Mouse (Mus musculus) C2C12 (cell line): Measurements from ENCODE around the gene Tppp3. TPM values are rescaled to one million over a fixed set of nuclear protein-coding genes. Genes with fewer than 3 reads are reported as not detected.

Source experiments
- H3K27me3 ChIP-seq: one replicate; pipeline ENCODE4 v1.6.1; 2011; ENCODE audit not compliant: control insufficient read depth, insufficient read depth, insufficient read length
- H3K36me3 ChIP-seq: one replicate; pipeline ENCODE4 v1.6.1; 2011; ENCODE audit not compliant: control insufficient read depth, insufficient read depth
- H3K4me3 ChIP-seq: one replicate; pipeline ENCODE4 v1.5.1; 2011; ENCODE audit warnings: mild to moderate bottlenecking, control low read depth; ENCODE audit not compliant: poor library complexity, insufficient read depth, severe bottlenecking
- H3K79me2 ChIP-seq: one replicate; pipeline ENCODE4 v1.6.1; 2011; ENCODE audit not compliant: control insufficient read depth, insufficient read depth
- H3K79me3 ChIP-seq: one replicate; pipeline ENCODE4 v1.6.1; 2011; ENCODE audit warnings: low read depth, control low read depth
- H3ac ChIP-seq: one replicate; pipeline ENCODE3; 2011; ENCODE audit warnings: low read depth; ENCODE audit not compliant: control insufficient read depth, insufficient read length
- CEBPB ChIP-seq: IDR thresholded peaks from one replicate; pipeline ENCODE4 v1.6.1; 2011; ENCODE audit warnings: low read depth, mild to moderate bottlenecking, control low read depth, moderate library complexity
- CTCF ChIP-seq: IDR thresholded peaks from one replicate; pipeline ENCODE4 v1.5.1; 2011; ENCODE audit not compliant: control insufficient read depth, insufficient read depth, insufficient read length
- FOSL1 ChIP-seq: IDR thresholded peaks from one replicate; pipeline ENCODE4 v1.8.0; 2011; ENCODE audit warnings: mild to moderate bottlenecking, low read length; ENCODE audit not compliant: poor library complexity, insufficient read depth, severe bottlenecking
- MAX ChIP-seq: IDR thresholded peaks from one replicate; pipeline ENCODE4 v1.6.1; 2011; ENCODE audit warnings: mild to moderate bottlenecking, control low read depth
- MYOD1 ChIP-seq: IDR thresholded peaks from one replicate; pipeline ENCODE4 v1.6.1; 2011; ENCODE audit warnings: low read depth; ENCODE audit not compliant: control insufficient read depth, insufficient read length
- MYOG ChIP-seq: IDR thresholded peaks from one replicate; pipeline ENCODE4 v1.6.1; 2011; ENCODE audit not compliant: control insufficient read depth, insufficient read length; ENCODE audit errors: extremely low read depth
- USF1 ChIP-seq: IDR thresholded peaks from one replicate; pipeline ENCODE4 v1.6.1; 2011; ENCODE audit warnings: low read depth, mild to moderate bottlenecking, control low read depth, moderate library complexity
- polyA plus RNA-seq: library from polyadenylated mRNA; unstranded; fragments of >200 nt; fragmentation: generic; extraction: Trizol; gene quantifications from one replicate; pipeline ENCODE4 v1.2.1, GENCODE M21; 2012; ENCODE audit warnings: missing spikeins

Gene Tppp3
- polyA plus RNA-seq, 1 experiment, result 219 TPM

GRCm38 (mm10) chr8:105466700-105467291, 4.5 kb downstream of the Tppp3 start:
- Histone ChIP-seq H3K79me3 (no peaks in the 10 kb centered on the region), H3K27me3 (no peaks in the 10 kb centered on the region), H3K36me3 (peaks cover 6% of the 10 kb centered on the region), H3K79me2 (peaks cover 9% of the 10 kb centered on the region), H3ac (no peak overlapping the region), H3K4me3 (no peak overlapping the region)
- TF ChIP-seq MYOG, result no peak
- no peak for TF ChIP-seq MAX
- no peak for TF ChIP-seq USF1
- TF ChIP-seq CTCF, result no peak
- no peak for TF ChIP-seq MYOD1
- no peak for TF ChIP-seq CEBPB
- TF ChIP-seq FOSL1, result no peak

- H3K4me3 ChIP-seq, result no peak overlapping the region
- no peak for TF ChIP-seq MYOG
- TF ChIP-seq MYOD1, result no peak
- no peak for TF ChIP-seq CEBPB
- no peak for TF ChIP-seq FOSL1
- TF ChIP-seq MAX, result no peak
- TF ChIP-seq CTCF, result no peak
- no peak for TF ChIP-seq USF1
- no peak overlapping the region for H3ac ChIP-seq
- H3K36me3 ChIP-seq, result peaks cover 6% of the 10 kb centered on the region
- peaks cover 9% of the 10 kb centered on the region for H3K79me2 ChIP-seq
- H3K27me3 ChIP-seq, result no peaks in the 10 kb centered on the region
- H3K79me3 ChIP-seq, result no peaks in the 10 kb centered on the region
Observed at GRCm38 (mm10) chr8:105466246-105466645, 5.1 kb downstream of the Tppp3 start.

- no peak overlapping the region for H3ac ChIP-seq
- no peaks in the 10 kb centered on the region for H3K79me3 ChIP-seq
- no peak overlapping the region for H3K4me3 ChIP-seq
- no peaks in the 10 kb centered on the region for H3K79me2 ChIP-seq
- H3K36me3 ChIP-seq, result peaks cover 6% of the 10 kb centered on the region
- no peaks in the 10 kb centered on the region for H3K27me3 ChIP-seq
- TF ChIP-seq CTCF (no peak), FOSL1 (no peak), USF1 (no peak), MAX (no peak), MYOD1 (no peak), CEBPB (no peak), MYOG (no peak)
Observed at GRCm38 (mm10) chr8:105464595-105464994, 6.7 kb downstream of the Tppp3 start.

- no peaks in the 10 kb centered on the region for H3K79me3 ChIP-seq
- no peaks in the 10 kb centered on the region for H3K27me3 ChIP-seq
- TF ChIP-seq MAX (no peak), CEBPB (no peak), MYOD1 (no peak), MYOG (no peak), FOSL1 (no peak), USF1 (no peak), CTCF (no peak)
- no peaks in the 10 kb centered on the region for H3K36me3 ChIP-seq
- H3K4me3 ChIP-seq, result no peak overlapping the region
- no peaks in the 10 kb centered on the region for H3K79me2 ChIP-seq
- no peak overlapping the region for H3ac ChIP-seq
Observed at GRCm38 (mm10) chr8:105461085-105461803, 10.1 kb downstream of the Tppp3 start.

GRCm38 (mm10) chr8:105455218-105455617, 16.1 kb downstream of the Tppp3 start:
- Histone ChIP-seq H3K36me3 (no peaks in the 10 kb centered on the region), H3K4me3 (no peak overlapping the region), H3ac (no peak overlapping the region), H3K27me3 (peaks cover 4% of the 10 kb centered on the region), H3K79me2 (no peaks in the 10 kb centered on the region), H3K79me3 (no peaks in the 10 kb centered on the region)
- TF ChIP-seq MAX (no peak), CTCF (no peak), USF1 (peak; percentile 14)

- no peak overlapping the region for H3K4me3 ChIP-seq
- TF ChIP-seq CTCF, result no peak
- TF ChIP-seq USF1, result no peak
- no peak for TF ChIP-seq MYOG
- peak; percentile 58 for TF ChIP-seq CEBPB
- TF ChIP-seq MAX, result no peak
- no peak overlapping the region for H3ac ChIP-seq
Observed at GRCm38 (mm10) chr8:105454088-105454487, 17.2 kb downstream of the Tppp3 start.

More at GRCm38 (mm10) chr8:105454088-105454487, 17.2 kb downstream of the Tppp3 start:
- Histone ChIP-seq H3K79me3 (no peaks in the 10 kb centered on the region), H3K79me2 (no peaks in the 10 kb centered on the region), H3K27me3 (peaks cover 10% of the 10 kb centered on the region), H3K36me3 (no peaks in the 10 kb centered on the region)
